Mouse (Mus musculus): ENCODE measurements around the gene Gm10309. TPM values are rescaled to one million over a fixed set of nuclear protein-coding genes. Genes with fewer than 3 reads are reported as not detected.

Gene Gm10309
- polyA plus RNA-seq, 1 experiment from 2014 or later = 0.45 TPM

- Histone ChIP-seq H3K4me3 (no peak overlapping the region), H3K9ac (no peak overlapping the region), H3K9me3 (no peaks in the 10 kb centered on the region), H3K36me3 (replicated peaks) (no peaks in the 10 kb centered on the region), H3K4me2 (0 out of 2 replicates have a peak overlapping the region, but pooled peaks have one; percentile 23), H3K27me3 (replicated peaks) (0 out of 2 replicates have a peak, but pooled peaks cover 8% of the 10 kb centered on the region), H3K4me1 (peaks cover 39% of the 10 kb centered on the region), H3K27ac (no peak overlapping the region)
- WGBS = 42% methylated on average over 7 of the region's 7 CpGs
- no peak for ATAC-seq (replicated peaks)
Measured at GRCm38 (mm10) chr17:86466412-86466811, 38.6 kb downstream of the Gm10309 start.

- H3K9ac ChIP-seq = no peak overlapping the region
- H3K4me3 ChIP-seq = no peak overlapping the region
- peaks cover 40% of the 10 kb centered on the region for H3K4me1 ChIP-seq
- H3K4me2 ChIP-seq = peak overlapping the region; percentile 23; the same call in 1 of the 2 replicates
- H3K27ac ChIP-seq = no peak overlapping the region
- no peak for ATAC-seq (replicated peaks)
- WGBS = 15% methylated on average over 13 of the region's 13 CpGs
- no peaks in the 10 kb centered on the region for H3K9me3 ChIP-seq
- H3K27me3 ChIP-seq (replicated peaks) = 0 out of 2 replicates have a peak, but pooled peaks cover 8% of the 10 kb centered on the region
- H3K36me3 ChIP-seq (replicated peaks) = no peaks in the 10 kb centered on the region
Measured at GRCm38 (mm10) chr17:86465865-86466264, 39.2 kb downstream of the Gm10309 start.

GRCm38 (mm10) chr17:86464689-86465363, 40.2 kb downstream of the Gm10309 start:
- Histone ChIP-seq H3K27ac (no peak overlapping the region; the same call in 1 of the 2 replicates), H3K9me3 (no peaks in the 10 kb centered on the region), H3K4me2 (no peak overlapping the region), H3K4me3 (no peak overlapping the region), H3K27me3 (replicated peaks) (0 out of 2 replicates have a peak, but pooled peaks cover 8% of the 10 kb centered on the region), H3K4me1 (peaks cover 44% of the 10 kb centered on the region), H3K36me3 (replicated peaks) (no peaks in the 10 kb centered on the region), H3K9ac (no peak overlapping the region)
- no peak for ATAC-seq (replicated peaks)
- WGBS = 36% methylated on average over 16 of the region's 16 CpGs

- no peak for ATAC-seq (replicated peaks)
- no peaks in the 10 kb centered on the region for H3K36me3 ChIP-seq (replicated peaks)
- 94% methylated on average over 8 of the region's 8 CpGs for WGBS
- H3K4me2 ChIP-seq = no peak overlapping the region
- no peak overlapping the region for H3K4me3 ChIP-seq
- H3K27ac ChIP-seq = no peak overlapping the region
- no peaks in the 10 kb centered on the region for H3K9me3 ChIP-seq
- H3K27me3 ChIP-seq (replicated peaks) = 0 out of 2 replicates have a peak, but pooled peaks cover 8% of the 10 kb centered on the region
- peaks cover 42% of the 10 kb centered on the region for H3K4me1 ChIP-seq
- no peak overlapping the region for H3K9ac ChIP-seq
Measured at GRCm38 (mm10) chr17:86464197-86464596, 40.8 kb downstream of the Gm10309 start.

GRCm38 (mm10) chr17:86463369-86463768, 41.7 kb downstream of the Gm10309 start:
- Histone ChIP-seq H3K4me1 (peaks cover 35% of the 10 kb centered on the region), H3K27ac (no peak overlapping the region), H3K4me2 (no peak overlapping the region), H3K9ac (no peak overlapping the region), H3K9me3 (no peaks in the 10 kb centered on the region), H3K4me3 (no peak overlapping the region), H3K27me3 (replicated peaks) (0 out of 2 replicates have a peak, but pooled peaks cover 3% of the 10 kb centered on the region), H3K36me3 (replicated peaks) (no peaks in the 10 kb centered on the region)
- WGBS = 77% methylated on average over 3 of the region's 3 CpGs
- no peak for ATAC-seq (replicated peaks)

GRCm38 (mm10) chr17:86460645-86461430, 44.2 kb downstream of the Gm10309 start:
- no peaks in the 10 kb centered on the region for H3K27me3 ChIP-seq (replicated peaks)
- peak overlapping the region; percentile 56; the same call in 1 of the 2 replicates for H3K27ac ChIP-seq
- 63% methylated on average over 17 of the region's 17 CpGs for WGBS
- ATAC-seq (replicated peaks) = peak; percentile 49; the same call in 1 of the 2 replicates
- H3K4me2 ChIP-seq = no peak overlapping the region
- H3K9ac ChIP-seq = no peak overlapping the region
- H3K9me3 ChIP-seq = no peaks in the 10 kb centered on the region
- H3K4me1 ChIP-seq = peaks cover 16% of the 10 kb centered on the region
- no peaks in the 10 kb centered on the region for H3K36me3 ChIP-seq (replicated peaks)
- H3K4me3 ChIP-seq = no peak overlapping the region

- Histone ChIP-seq H3K4me3 (no peak overlapping the region), H3K4me2 (no peak overlapping the region), H3K27ac (no peak overlapping the region), H3K36me3 (replicated peaks) (no peaks in the 10 kb centered on the region), H3K9me3 (no peaks in the 10 kb centered on the region), H3K27me3 (replicated peaks) (no peaks in the 10 kb centered on the region), H3K9ac (no peak overlapping the region), H3K4me1 (peaks cover 5% of the 10 kb centered on the region)
- WGBS = 83% methylated on average over 11 of the region's 11 CpGs
- no peak for ATAC-seq (replicated peaks)
Measured at GRCm38 (mm10) chr17:86458302-86458980, 46.6 kb downstream of the Gm10309 start.

- 75% methylated on average over 6 of the region's 6 CpGs for WGBS
Measured at GRCm38 (mm10) chr17:86456512-86456911, 48.5 kb downstream of the Gm10309 start.

GRCm38 (mm10) chr17:86454351-86454706, 50.7 kb downstream of the Gm10309 start:
- H3K4me2 ChIP-seq = no peak overlapping the region
- 83% methylated on average over 3 of the region's 3 CpGs for WGBS

More at GRCm38 (mm10) chr17:86456512-86456911, 48.5 kb downstream of the Gm10309 start:
- H3K9me3 ChIP-seq = no peaks in the 10 kb centered on the region
- peaks cover 5% of the 10 kb centered on the region for H3K4me1 ChIP-seq
- H3K27ac ChIP-seq = no peak overlapping the region
- no peaks in the 10 kb centered on the region for H3K27me3 ChIP-seq (replicated peaks)
- H3K9ac ChIP-seq = no peak overlapping the region
- no peak for ATAC-seq (replicated peaks)
- H3K4me3 ChIP-seq = no peak overlapping the region
- no peaks in the 10 kb centered on the region for H3K36me3 ChIP-seq (replicated peaks)
- H3K4me2 ChIP-seq = no peak overlapping the region

GRCm38 (mm10) chr17:86453673-86454350, 51.2 kb downstream of the Gm10309 start:
- H3K9me3 ChIP-seq = no peaks in the 10 kb centered on the region
- no peak for ATAC-seq (replicated peaks)
- H3K4me1 ChIP-seq = no peaks in the 10 kb centered on the region
- 87% methylated on average over 14 of the region's 14 CpGs for WGBS
- H3K9ac ChIP-seq = no peak overlapping the region
- H3K27me3 ChIP-seq (replicated peaks) = no peaks in the 10 kb centered on the region
- H3K27ac ChIP-seq = no peak overlapping the region
- H3K36me3 ChIP-seq (replicated peaks) = no peaks in the 10 kb centered on the region
- no peak overlapping the region for H3K4me2 ChIP-seq
- no peak overlapping the region for H3K4me3 ChIP-seq

More at GRCm38 (mm10) chr17:86454351-86454706, 50.7 kb downstream of the Gm10309 start:
- Histone ChIP-seq H3K27ac (no peak overlapping the region), H3K9ac (no peak overlapping the region), H3K4me3 (no peak overlapping the region), H3K36me3 (replicated peaks) (no peaks in the 10 kb centered on the region), H3K9me3 (no peaks in the 10 kb centered on the region), H3K4me1 (no peaks in the 10 kb centered on the region), H3K27me3 (replicated peaks) (no peaks in the 10 kb centered on the region)
- no peak for ATAC-seq (replicated peaks)

GRCm38 (mm10) chr17:86452934-86453333, 52.1 kb downstream of the Gm10309 start:
- no peak overlapping the region for H3K4me2 ChIP-seq
- no peaks in the 10 kb centered on the region for H3K27me3 ChIP-seq (replicated peaks)
- H3K27ac ChIP-seq = no peak overlapping the region
- H3K9ac ChIP-seq = no peak overlapping the region
- H3K4me1 ChIP-seq = no peaks in the 10 kb centered on the region
- no peaks in the 10 kb centered on the region for H3K9me3 ChIP-seq
- H3K4me3 ChIP-seq = no peak overlapping the region
- 88% methylated on average over 4 of the region's 4 CpGs for WGBS
- H3K36me3 ChIP-seq (replicated peaks) = no peaks in the 10 kb centered on the region
- ATAC-seq (replicated peaks) = no peak

All from midbrain, embryonic 15.5 days (tissue).